Mouse (Mus musculus) testis, adult 2 months (tissue): ENCODE data around the gene Pdzd8. TPM values are rescaled to one million over a fixed set of nuclear protein-coding genes. Genes with fewer than 3 reads are reported as not detected.

ENCODE experiments used
- H3K27ac ChIP-seq: fragments of 200-500 bp; 2 replicates; pipeline ENCODE4 v1.5.1; 2012; ENCODE audit warnings: low read depth, low read length; ENCODE audit not compliant: control insufficient read depth, insufficient read depth
- H3K27me3 ChIP-seq: fragments of 200-500 bp; 2 replicates; pipeline ENCODE4 v1.6.1; 2012; ENCODE audit warnings: mild to moderate bottlenecking, low read length, moderate library complexity; ENCODE audit not compliant: control insufficient read depth, insufficient read depth
- H3K36me3 ChIP-seq: fragments of 200-500 bp; 2 replicates; pipeline ENCODE4 v1.6.1; 2012; ENCODE audit warnings: mild to moderate bottlenecking, low read length; ENCODE audit not compliant: control insufficient read depth, insufficient read depth
- H3K4me1 ChIP-seq: fragments of 200-500 bp; 2 replicates; pipeline ENCODE4 v1.6.1; 2012; ENCODE audit warnings: low read length; ENCODE audit not compliant: control insufficient read depth, insufficient read depth
- H3K4me3 ChIP-seq: fragments of 200-500 bp; 2 replicates; pipeline ENCODE4 v1.5.1; 2012; ENCODE audit warnings: low read depth, mild to moderate bottlenecking, low read length, moderate library complexity, mixed read lengths; ENCODE audit not compliant: control insufficient read depth
- CTCF ChIP-seq: fragments of 200-500 bp; IDR thresholded peaks from 2 replicates; pipeline ENCODE4 v1.5.1; 2012; ENCODE audit warnings: low read depth, mild to moderate bottlenecking, inconsistent platforms, low read length, moderate library complexity; ENCODE audit not compliant: control insufficient read depth, insufficient read depth, insufficient replicate concordance
- POLR2A ChIP-seq: fragments of 200-500 bp; IDR thresholded peaks from 2 replicates; pipeline ENCODE4 v1.6.1; 2012; ENCODE audit warnings: low read depth, mild to moderate bottlenecking, inconsistent platforms, low read length, moderate library complexity; ENCODE audit not compliant: control insufficient read depth
- polyA plus RNA-seq: library from polyadenylated mRNA; depleted of rRNA; stranded (reverse); fragments of >200 nt; gene quantifications from 2 replicates; pipeline ENCODE4 v1.2.3, GENCODE M21; 2012

The Pdzd8 gene
- polyA plus RNA-seq, 1 experiment: 41.8 TPM

DNA sequence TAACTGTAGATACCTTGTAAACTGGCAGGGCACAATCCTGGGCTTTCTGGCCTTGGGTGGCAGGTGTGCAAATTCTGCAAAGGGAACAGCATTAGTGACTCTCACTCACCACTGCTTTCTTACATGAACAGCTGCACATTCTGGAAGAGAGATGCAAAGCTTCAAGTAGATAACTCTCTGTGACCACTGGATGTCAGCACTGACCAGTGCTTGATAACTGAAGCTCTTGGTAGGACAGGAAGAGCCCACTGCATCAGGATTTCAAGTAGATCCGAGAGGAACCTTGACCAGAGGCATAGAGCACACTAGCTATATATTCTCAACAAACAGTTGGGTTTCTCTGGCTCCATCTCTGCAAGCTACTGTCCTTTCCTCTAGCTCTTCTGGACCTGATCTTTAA lies 34.4 kb upstream of the Pdzd8 start:
- Histone ChIP-seq H3K36me3 (no peaks in the 10 kb centered on the region), H3K4me1 (no peaks in the 10 kb centered on the region), H3K4me3 (no peak overlapping the region), H3K27ac (no peak overlapping the region), H3K27me3 (no peaks in the 10 kb centered on the region)
- TF ChIP-seq POLR2A (no peak), CTCF (no peak)

GRCm38 (mm10) chr19:59376481-59376880 lies 30.9 kb upstream of the Pdzd8 start:
- Histone ChIP-seq H3K36me3 (no peaks in the 10 kb centered on the region), H3K27ac (no peak overlapping the region), H3K4me1 (no peaks in the 10 kb centered on the region), H3K27me3 (no peaks in the 10 kb centered on the region), H3K4me3 (no peak overlapping the region)
- TF ChIP-seq POLR2A (no peak), CTCF (no peak)

DNA sequence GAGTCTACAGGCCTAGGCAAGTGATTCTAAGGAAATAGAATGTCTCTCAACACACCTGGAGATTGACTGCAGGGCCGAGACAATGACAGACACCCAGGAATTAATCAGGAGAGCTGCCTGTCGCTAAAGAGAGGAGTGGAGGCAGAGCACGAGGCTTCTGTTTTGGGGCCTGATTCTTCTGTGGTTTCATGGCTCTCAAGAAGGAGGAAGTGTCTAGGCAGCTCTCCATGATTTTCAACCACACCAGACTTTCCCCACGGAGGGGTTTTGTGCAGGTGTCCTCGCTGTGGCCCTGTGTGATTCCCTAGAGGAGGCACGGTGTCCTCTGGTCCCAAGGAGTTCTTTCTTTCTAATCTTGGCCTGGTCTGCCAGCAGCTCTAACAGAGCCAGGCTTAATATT lies 29.4 kb upstream of the Pdzd8 start:
- Histone ChIP-seq H3K4me3 (no peak overlapping the region), H3K36me3 (no peaks in the 10 kb centered on the region), H3K4me1 (no peaks in the 10 kb centered on the region), H3K27me3 (no peaks in the 10 kb centered on the region), H3K27ac (no peak overlapping the region)
- TF ChIP-seq CTCF: no peak
- no peak for TF ChIP-seq POLR2A

DNA sequence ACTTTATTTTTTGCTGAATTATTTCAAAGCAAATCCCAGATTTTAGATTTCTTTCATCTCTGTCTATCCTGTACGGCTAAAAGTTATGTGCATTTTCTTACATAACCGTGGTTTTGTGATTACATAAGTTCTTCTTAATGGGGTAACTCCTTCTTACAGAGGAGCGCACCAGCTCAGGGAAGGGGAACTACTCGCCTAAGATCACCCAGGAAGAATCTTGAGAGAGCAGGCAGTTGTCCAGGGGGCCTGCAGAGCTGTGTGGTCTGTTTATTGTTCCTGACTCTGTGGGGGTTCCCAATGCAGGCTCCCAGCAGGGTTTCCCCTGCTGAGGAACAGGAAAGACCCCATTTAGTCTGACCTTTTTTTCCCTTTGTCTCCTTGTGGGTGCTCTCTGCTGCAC lies 27.3 kb upstream of the Pdzd8 start:
- TF ChIP-seq POLR2A (no peak), CTCF (no peak)
- Histone ChIP-seq H3K27me3 (no peaks in the 10 kb centered on the region), H3K4me1 (no peaks in the 10 kb centered on the region), H3K27ac (no peak overlapping the region), H3K36me3 (no peaks in the 10 kb centered on the region), H3K4me3 (no peak overlapping the region)

GRCm38 (mm10) chr19:59371016-59371415 lies 25.4 kb upstream of the Pdzd8 start:
- no peak overlapping the region for H3K27ac ChIP-seq
- H3K4me1 ChIP-seq: no peaks in the 10 kb centered on the region
- TF ChIP-seq POLR2A (no peak), CTCF (no peak)
- no peak overlapping the region for H3K4me3 ChIP-seq
- no peaks in the 10 kb centered on the region for H3K27me3 ChIP-seq
- no peaks in the 10 kb centered on the region for H3K36me3 ChIP-seq

DNA sequence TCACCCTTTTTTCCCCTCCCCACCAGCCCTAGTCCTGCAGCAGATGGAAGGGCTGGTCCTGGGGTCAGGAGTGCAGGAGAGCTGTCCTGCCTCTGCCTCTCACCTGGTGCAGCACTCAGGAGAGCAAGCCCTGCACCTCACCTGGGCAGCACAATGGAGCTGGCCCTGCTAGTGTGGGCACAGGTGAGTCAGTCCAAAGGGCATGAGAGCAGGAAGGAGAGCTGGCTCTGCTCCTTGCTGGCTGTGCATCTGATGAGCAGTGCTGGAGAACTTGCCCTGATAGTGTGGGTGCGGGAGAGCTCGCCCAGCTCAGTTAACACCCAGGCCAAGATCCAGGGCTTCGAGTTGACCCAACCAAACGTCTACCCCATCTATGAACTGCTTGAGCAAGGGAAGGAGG lies 22.3 kb upstream of the Pdzd8 start:
- TF ChIP-seq POLR2A: no peak
- no peak for TF ChIP-seq CTCF
- H3K36me3 ChIP-seq: no peaks in the 10 kb centered on the region

DNA sequence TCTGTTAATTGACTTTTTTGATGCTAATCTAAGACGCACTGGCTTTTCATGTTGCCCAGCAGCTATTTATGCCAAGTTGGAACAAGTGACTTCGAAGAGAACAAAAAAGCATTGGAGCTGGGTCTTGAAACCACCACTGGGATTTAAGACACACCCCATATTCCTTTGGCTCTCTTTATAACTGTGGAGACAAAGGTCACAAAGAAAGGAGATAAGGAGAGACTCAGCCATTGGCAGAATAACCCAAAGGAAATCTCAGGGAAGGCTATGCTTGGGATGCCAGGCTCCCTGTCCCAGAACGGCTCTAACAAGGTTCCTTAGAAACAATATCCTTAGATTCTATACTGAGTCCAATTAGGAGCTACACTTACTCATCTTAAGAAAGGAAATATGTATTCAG lies 21.1 kb upstream of the Pdzd8 start:
- TF ChIP-seq CTCF: no peak
- TF ChIP-seq POLR2A: no peak
- H3K27ac ChIP-seq: no peak overlapping the region
- no peak overlapping the region for H3K4me3 ChIP-seq
- H3K36me3 ChIP-seq: no peaks in the 10 kb centered on the region
- H3K27me3 ChIP-seq: no peaks in the 10 kb centered on the region
- no peaks in the 10 kb centered on the region for H3K4me1 ChIP-seq

More for the DNA sequence above, 22.3 kb upstream of the Pdzd8 start:
- H3K4me3 ChIP-seq: no peak overlapping the region
- H3K27ac ChIP-seq: no peak overlapping the region
- H3K27me3 ChIP-seq: no peaks in the 10 kb centered on the region
- no peaks in the 10 kb centered on the region for H3K4me1 ChIP-seq

- H3K27ac ChIP-seq: no peak overlapping the region
- no peaks in the 10 kb centered on the region for H3K36me3 ChIP-seq
- no peak overlapping the region for H3K4me3 ChIP-seq
- TF ChIP-seq CTCF (no peak), POLR2A (no peak)
- no peaks in the 10 kb centered on the region for H3K27me3 ChIP-seq
- no peaks in the 10 kb centered on the region for H3K4me1 ChIP-seq
These were observed 18.1 kb upstream of the Pdzd8 start for GRCm38 (mm10) chr19:59363666-59364065.
